Mouse (Mus musculus): ENCODE measurements at regions not wholly inside any gene's neighbourhood (a gene's known extent, or its start where the extent isn't known, plus 50 kb on each side); places are given as distances from the start of the nearest gene placed in this dataset.
"Not testable (repeated sequence)": the region's sequence is repeated elsewhere in the genome, so short reads cannot be mapped to it uniquely, and the experiment has no call there.

DNA sequence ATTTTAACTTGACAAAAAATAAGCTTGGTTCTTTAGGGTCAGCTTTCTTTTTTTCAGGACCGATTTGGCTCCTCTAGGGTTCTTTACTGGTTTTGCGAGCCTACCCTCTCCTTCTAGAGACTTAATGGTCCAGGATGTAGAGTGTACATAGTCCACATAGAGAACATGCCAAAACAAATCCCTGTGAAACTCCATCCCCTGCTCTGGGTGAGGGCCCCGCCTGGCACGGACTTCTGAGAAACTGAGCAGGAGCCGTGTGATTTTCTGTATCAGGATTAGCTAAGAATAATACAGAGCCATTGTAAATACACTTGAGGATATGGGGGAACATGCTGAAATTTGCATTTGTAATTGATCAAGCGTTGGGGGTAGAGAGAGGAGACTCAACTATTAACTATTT lies 118.2 kb upstream of the Teddm2 start:
- DNase-seq = no peak

- DNase-seq = no peak
Observed at GRCm38 (mm10) chr1:154024301-154024700, 124.3 kb upstream of the Teddm2 start.

DNA sequence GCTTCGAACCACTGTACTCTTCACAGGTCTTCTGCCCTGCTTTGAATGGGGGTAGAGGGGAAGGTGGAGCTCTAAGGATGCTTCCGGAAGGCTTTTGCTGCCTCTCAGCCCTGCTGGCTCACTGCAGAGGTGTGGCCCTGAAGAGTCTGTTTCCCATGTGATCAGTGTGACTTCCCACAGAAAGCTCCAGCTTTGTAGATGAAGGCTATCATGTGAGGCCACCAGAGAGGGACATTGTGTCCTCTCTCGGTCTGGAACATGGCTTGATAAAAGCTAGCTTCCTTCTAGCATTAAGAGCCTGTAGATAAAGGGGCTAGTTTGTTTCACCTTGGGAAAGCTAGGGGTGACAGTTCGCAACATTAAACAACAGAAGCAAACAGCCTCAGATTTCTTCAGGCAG lies 127.3 kb upstream of the Teddm2 start:
- DNase-seq = peak; percentile 66 to 78

DNA sequence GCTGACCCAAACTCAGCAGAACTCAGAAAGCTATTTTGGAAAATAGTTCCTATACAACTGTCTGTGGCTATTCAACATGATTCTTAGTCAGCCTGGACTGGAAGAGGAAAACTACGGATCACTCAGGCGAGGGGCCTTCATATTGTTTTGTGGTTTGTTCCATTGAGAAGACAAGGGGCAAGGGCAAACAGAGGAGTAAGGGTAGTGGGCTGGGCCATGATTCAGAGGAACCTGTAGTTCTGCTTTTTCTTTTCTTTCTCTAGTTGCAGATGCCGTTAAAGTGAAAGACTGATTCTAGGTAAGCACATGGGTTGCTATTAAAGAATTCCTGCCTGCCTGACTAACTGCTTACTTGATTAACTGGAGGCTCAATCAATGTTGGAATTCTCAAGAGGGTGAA lies 129.8 kb upstream of the Teddm2 start:
- DNase-seq = no peak

GRCm38 (mm10) chr1:154032669-154033099 lies 132.7 kb upstream of the Teddm2 start:
- DNase-seq = peak; percentile 88 to 94

GRCm38 (mm10) chr1:154033958-154034606 lies 134.1 kb upstream of the Teddm2 start:
- DNase-seq = peak; percentile 82 to 85

GRCm38 (mm10) chr1:154036729-154037270 lies 136.8 kb upstream of the Teddm2 start:
- no peak for DNase-seq

DNA sequence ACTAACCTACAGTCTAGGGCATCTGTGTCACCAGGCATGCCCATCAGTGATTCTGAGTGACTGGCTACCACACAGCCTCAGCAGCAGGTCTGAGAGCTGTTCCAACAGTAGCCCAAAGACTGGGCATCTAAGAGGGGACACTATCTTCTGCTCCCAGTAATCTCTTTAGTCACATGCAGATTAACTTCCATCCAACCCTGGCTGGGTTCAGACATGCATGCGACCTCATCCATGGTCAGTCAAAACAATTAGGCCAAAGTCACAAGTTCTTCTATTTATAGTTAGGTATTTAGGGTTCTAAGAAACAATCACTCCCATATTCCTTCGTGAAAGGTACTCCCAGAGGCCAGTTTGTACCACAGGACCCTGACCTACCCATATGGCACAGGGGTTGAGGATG lies 138.2 kb upstream of the Teddm2 start:
- peak; percentile 51 to 55 for DNase-seq

DNA sequence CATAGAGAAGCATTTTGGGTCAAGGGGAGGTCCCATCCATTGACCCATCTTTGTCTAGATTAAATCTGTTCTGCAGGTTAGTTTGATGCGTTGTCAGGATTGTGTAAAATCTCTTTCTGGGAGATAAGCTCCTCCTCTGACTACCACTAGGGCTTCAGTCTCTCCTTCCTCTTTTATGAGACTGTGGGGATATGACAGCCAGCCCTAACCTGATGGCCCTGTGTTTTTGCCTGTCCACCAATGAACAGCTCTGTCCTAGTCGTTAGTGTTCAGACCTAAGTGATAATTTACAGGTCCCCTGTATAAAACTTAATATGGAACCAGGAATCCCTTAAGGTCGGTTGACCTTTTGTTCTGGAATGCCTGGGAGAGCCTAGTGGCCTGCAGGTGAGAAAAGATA lies 140.9 kb upstream of the Teddm2 start:
- DNase-seq = no peak

DNA sequence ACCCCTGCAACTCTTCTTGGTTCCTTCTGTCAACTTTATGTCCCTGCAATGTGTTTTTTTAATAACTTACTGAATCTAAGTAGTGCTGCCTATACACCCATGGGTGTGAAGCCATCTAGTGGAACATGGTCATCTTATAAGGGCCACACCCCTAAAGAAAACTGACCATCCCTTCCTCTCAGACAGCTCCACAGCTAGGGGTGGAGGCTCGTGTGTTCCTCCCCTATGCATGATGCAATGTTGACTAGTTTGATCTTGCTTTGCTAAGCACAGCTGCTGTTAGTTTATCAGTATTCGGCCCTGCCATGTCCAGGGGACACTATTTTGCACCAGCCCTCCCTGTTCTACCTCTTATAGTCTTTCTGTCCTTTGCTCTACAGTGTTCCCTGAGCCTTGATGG lies 142.9 kb upstream of the Teddm2 start:
- no peak for DNase-seq

- DNase-seq = no peak
Observed at GRCm38 (mm10) chr1:154044712-154045111, 144.7 kb upstream of the Teddm2 start.

- no peak for DNase-seq
Observed at GRCm38 (mm10) chr1:154045951-154046350, 145.9 kb upstream of the Teddm2 start.

DNA sequence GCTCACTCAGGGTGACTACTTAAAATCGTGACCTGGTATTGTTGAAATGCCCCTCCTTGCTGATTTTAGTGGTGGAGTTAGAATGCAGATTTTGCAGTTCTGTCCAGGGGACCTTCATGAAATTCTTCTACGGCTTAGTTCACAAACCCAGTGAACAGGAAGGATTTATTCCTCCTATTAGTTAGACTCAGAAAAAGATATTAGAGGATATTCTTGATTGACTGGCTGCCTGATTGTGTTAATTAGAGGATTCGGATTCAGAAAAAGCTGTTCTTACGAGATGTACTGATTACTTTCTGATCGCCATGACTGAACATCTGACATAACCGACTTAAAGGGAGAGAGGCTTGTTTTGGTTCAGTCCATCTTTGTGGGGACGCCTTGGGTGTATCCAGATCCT lies 147.3 kb upstream of the Zfp648 start:
- DNase-seq = no peak

DNA sequence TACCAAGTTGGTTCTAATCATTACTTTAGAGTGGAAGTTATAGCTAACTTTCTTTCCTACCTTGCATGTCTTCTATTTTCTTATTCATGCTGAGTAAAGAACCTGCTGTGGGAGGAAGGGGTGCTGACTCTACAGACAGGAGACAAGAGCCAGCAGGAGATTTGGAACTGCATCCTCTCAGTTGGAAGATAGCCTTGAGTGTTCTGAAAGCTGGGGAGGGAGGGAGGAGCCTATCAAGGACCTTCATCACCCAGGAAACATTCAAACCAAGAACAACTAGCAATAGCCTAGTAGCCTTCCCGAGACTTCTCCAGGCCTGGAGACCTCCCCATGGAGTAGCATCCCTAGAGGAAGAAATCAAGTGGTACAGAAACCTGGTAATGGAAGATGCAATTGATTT lies 146.1 kb upstream of the Zfp648 start:
- DNase-seq = peak; percentile 51 to 58

- not testable (repeated sequence) for DNase-seq
Observed at GRCm38 (mm10) chr1:154061397-154061796, 139.6 kb upstream of the Zfp648 start.

GRCm38 (mm10) chr1:154061851-154062250 lies 139.1 kb upstream of the Zfp648 start:
- no peak for DNase-seq

- peak; percentile 65 to 72 for DNase-seq
Observed at GRCm38 (mm10) chr1:154062666-154063065, 138.3 kb upstream of the Zfp648 start.

DNA sequence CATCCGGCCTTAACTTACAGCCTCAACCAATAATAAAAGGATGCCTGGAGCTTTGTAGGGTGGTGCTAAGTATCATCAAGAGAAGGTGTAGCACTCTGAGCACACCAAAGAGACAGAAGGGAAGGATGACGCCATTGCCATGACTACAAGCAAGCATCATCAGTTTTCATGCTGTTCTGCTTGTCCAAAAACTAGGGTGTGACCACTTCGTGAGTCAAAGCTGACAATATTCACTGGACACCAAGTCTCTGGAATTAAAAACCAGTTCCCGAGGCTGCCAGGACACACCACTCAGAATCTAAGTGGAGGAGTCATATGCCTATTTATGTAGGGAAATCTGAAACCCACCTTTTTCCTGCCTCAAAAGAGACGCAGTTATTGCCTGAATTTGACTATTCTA lies 136.4 kb upstream of the Zfp648 start:
- peak in 1 of 2 experiments; percentile 44 for DNase-seq

DNA sequence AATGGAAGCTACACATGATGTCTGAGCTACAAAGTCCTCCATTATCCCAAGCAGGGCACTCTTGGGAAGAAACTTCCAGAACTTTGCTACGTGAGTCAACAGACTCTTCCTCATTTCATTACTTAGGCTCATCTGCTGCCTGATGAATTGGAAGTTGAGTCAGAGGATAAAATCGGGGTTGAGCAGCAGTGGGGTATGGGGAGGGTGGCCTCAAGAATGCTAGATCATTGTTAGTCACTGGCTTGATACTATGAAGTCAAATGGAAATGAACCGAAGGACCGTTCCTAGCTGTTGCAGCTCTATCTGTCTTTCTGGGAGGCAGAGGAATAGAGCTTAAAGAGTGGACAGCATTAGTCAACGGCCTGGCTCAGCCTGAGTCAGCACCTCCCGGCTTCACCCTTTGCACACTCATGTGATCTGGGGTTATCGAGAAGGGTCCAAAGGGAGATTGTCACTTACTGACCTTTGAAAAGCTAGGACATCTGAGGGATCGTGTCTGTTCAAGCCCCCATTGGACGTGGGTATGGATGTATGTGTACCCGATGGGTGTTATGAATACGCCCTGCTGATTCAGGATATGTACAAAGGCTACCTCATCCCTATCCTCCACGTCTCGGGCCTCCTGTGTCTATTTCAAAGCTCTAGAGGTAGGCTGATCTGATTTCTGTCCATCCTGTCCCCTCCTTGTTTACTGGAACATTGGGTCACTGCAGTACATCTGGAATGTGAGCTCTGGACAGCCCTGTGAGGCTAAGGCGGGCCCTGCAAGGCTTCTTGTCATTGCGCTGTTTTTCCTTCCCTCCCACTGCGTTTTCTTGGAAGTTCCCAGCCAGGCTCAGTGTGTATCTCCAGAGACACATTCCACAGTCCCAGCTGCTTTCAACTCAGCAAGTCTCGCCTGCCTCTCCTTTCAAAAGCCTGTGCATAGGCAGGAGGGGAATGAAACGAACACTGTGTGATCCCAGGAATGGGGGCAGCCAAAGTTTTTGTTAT lies 135.4 kb upstream of the Zfp648 start:
- peak; percentile 74 to 91 for DNase-seq

DNA sequence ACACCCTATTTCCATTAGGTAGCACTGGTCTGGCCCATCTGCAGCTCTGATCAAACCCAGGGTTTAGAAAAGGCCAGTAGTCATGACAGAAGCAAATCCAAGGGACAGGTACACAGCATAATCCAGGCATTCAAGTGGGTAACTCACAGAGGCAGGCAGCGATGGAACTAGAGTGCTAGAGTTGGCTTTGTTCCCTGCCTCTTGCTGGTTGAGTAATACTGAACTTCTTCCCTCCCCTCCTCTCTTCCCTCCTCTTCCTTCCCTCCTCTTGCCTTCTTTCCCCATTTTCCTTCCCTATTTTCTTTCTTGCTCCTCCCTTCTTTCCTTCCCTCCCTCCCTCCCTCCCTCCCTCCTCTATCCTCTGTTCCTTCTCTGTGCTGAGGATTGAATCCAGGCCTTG lies 133.1 kb upstream of the Zfp648 start:
- DNase-seq = peak in 1 of 2 experiments; percentile 48

- DNase-seq = peak; percentile 35
Observed at GRCm38 (mm10) chr1:154074270-154074669, 126.7 kb upstream of the Zfp648 start.

- peak; percentile 54 to 58 for DNase-seq
Observed at GRCm38 (mm10) chr1:154076684-154077475, 124.1 kb upstream of the Zfp648 start.
